Mouse (Mus musculus): Measurements from ENCODE around the gene Inka1.

The Inka1 gene

GRCm38 (mm10) chr9:107957141-107957540 is 28.5 kb downstream of the Inka1 start:
- no peak for DNase-seq (ENCODE audit: extremely low read depth, low read depth)

GRCm38 (mm10) chr9:107955613-107956289 is 29.9 kb downstream of the Inka1 start:
- no peak for DNase-seq (ENCODE audit: extremely low read depth, low read depth)

- peak; percentile 79 for DNase-seq (ENCODE audit: extremely low read depth, low read depth)
Measured at GRCm38 (mm10) chr9:107950460-107951355, 35.0 kb downstream of the Inka1 start.

- no peak for DNase-seq (ENCODE audit: extremely low read depth, low read depth)
Measured at GRCm38 (mm10) chr9:107949922-107950235, 35.8 kb downstream of the Inka1 start, which contains the start of gene Traip. Gene Traip (plus strand): TSS chr9:107950136.

GRCm38 (mm10) chr9:107949184-107949921 is 36.3 kb downstream of the Inka1 start:
- DNase-seq (ENCODE audit: extremely low read depth, low read depth), result no peak

- no peak for DNase-seq (ENCODE audit: extremely low read depth, low read depth)
Measured at GRCm38 (mm10) chr9:107947241-107948194, 38.2 kb downstream of the Inka1 start.

- DNase-seq (ENCODE audit: extremely low read depth, low read depth), result no peak
Measured at GRCm38 (mm10) chr9:107936831-107937230, 48.8 kb downstream of the Inka1 start.

- no peak for DNase-seq (ENCODE audit: extremely low read depth, low read depth)
Measured at GRCm38 (mm10) chr9:107936215-107936822, 49.4 kb downstream of the Inka1 start.

GRCm38 (mm10) chr9:107935790-107936214 is 49.9 kb downstream of the Inka1 start:
- DNase-seq (ENCODE audit: extremely low read depth, low read depth), result no peak

- DNase-seq (ENCODE audit: extremely low read depth, low read depth), result no peak
Measured at GRCm38 (mm10) chr9:107935374-107935773, 50.3 kb downstream of the Inka1 start, which contains the start of gene Camkv. Gene Camkv (plus strand): TSS chr9:107935674.
